Mouse (Mus musculus): Measurements from ENCODE around the gene Gbp3. TPM values are rescaled to one million over a fixed set of nuclear protein-coding genes. Genes with fewer than 3 reads are reported as not detected.
"Not testable (repeated sequence)": the region's sequence is repeated elsewhere in the genome, so short reads cannot be mapped to it uniquely, and the experiment has no call there.

The Gbp3 gene
- polyA plus RNA-seq, 1 experiment from 2014 or later = 0.64 TPM

GRCm38 (mm10) chr3:142546690-142547089, 13.1 kb upstream of the Gbp3 start:
- Histone ChIP-seq H3K4me3 (ENCODE audit: low read depth, low read length) (no peak overlapping the region), H3K36me3 (ENCODE audit: control insufficient read depth, insufficient read depth, low read length) (no peaks in the 10 kb centered on the region), H3K9ac (replicated peaks; ENCODE audit: low read depth, low read length) (no peak overlapping the region), H3K4me2 (ENCODE audit: low read depth, low read length) (no peak overlapping the region), H3K27ac (ENCODE audit: low read depth, low read length) (no peak overlapping the region), H3K4me1 (ENCODE audit: control insufficient read depth, insufficient read depth, low read length) (no peaks in the 10 kb centered on the region), H3K27me3 (ENCODE audit: control insufficient read depth, insufficient read depth, low read length) (no peaks in the 10 kb centered on the region), H3K9me3 (ENCODE audit: control insufficient read depth, low read length) (no peaks in the 10 kb centered on the region)
- no peak for ATAC-seq (ENCODE audit: low read depth)
- 72% methylated on average over 3 of the region's 3 CpGs for WGBS

- 86% methylated on average over 3 of the region's 3 CpGs for WGBS
These were observed 9.7 kb upstream of the Gbp3 start for GRCm38 (mm10) chr3:142550052-142550676.

GRCm38 (mm10) chr3:142554601-142555000, 5.2 kb upstream of the Gbp3 start:
- Histone ChIP-seq H3K36me3 (ENCODE audit: control insufficient read depth, insufficient read depth, low read length) (no peaks in the 10 kb centered on the region), H3K27ac (ENCODE audit: low read depth, low read length) (no peak overlapping the region), H3K27me3 (ENCODE audit: control insufficient read depth, insufficient read depth, low read length) (no peaks in the 10 kb centered on the region), H3K4me3 (ENCODE audit: low read depth, low read length) (no peak overlapping the region), H3K9me3 (ENCODE audit: control insufficient read depth, low read length) (no peaks in the 10 kb centered on the region), H3K4me1 (ENCODE audit: control insufficient read depth, insufficient read depth, low read length) (no peaks in the 10 kb centered on the region), H3K4me2 (ENCODE audit: low read depth, low read length) (no peak overlapping the region), H3K9ac (replicated peaks; ENCODE audit: low read depth, low read length) (no peak overlapping the region)
- WGBS = 94% methylated on average over 1 of the region's 1 CpGs
- ATAC-seq (ENCODE audit: low read depth) = no peak

More at GRCm38 (mm10) chr3:142550052-142550676, 9.7 kb upstream of the Gbp3 start:
- H3K36me3 ChIP-seq (ENCODE audit: control insufficient read depth, insufficient read depth, low read length) = no peaks in the 10 kb centered on the region
- no peak overlapping the region for H3K27ac ChIP-seq (ENCODE audit: low read depth, low read length)
- no peak overlapping the region for H3K4me2 ChIP-seq (ENCODE audit: low read depth, low read length)
- H3K4me3 ChIP-seq (ENCODE audit: low read depth, low read length) = no peak overlapping the region
- no peak overlapping the region for H3K9ac ChIP-seq (replicated peaks; ENCODE audit: low read depth, low read length)
- H3K4me1 ChIP-seq (ENCODE audit: control insufficient read depth, insufficient read depth, low read length) = no peaks in the 10 kb centered on the region
- ATAC-seq (ENCODE audit: low read depth) = no peak
- H3K27me3 ChIP-seq (ENCODE audit: control insufficient read depth, insufficient read depth, low read length) = no peaks in the 10 kb centered on the region
- no peaks in the 10 kb centered on the region for H3K9me3 ChIP-seq (ENCODE audit: control insufficient read depth, low read length)

- Histone ChIP-seq H3K9ac (replicated peaks; ENCODE audit: low read depth, low read length) (no peak overlapping the region), H3K36me3 (ENCODE audit: control insufficient read depth, insufficient read depth, low read length) (no peaks in the 10 kb centered on the region), H3K9me3 (ENCODE audit: control insufficient read depth, low read length) (no peaks in the 10 kb centered on the region), H3K27ac (ENCODE audit: low read depth, low read length) (no peak overlapping the region), H3K4me3 (ENCODE audit: low read depth, low read length) (no peak overlapping the region), H3K4me2 (ENCODE audit: low read depth, low read length) (no peak overlapping the region), H3K4me1 (ENCODE audit: control insufficient read depth, insufficient read depth, low read length) (no peaks in the 10 kb centered on the region), H3K27me3 (ENCODE audit: control insufficient read depth, insufficient read depth, low read length) (no peaks in the 10 kb centered on the region)
- ATAC-seq (ENCODE audit: low read depth) = no peak
- WGBS = 86% methylated on average over 11 of the region's 11 CpGs
These were observed 4.2 kb upstream of the Gbp3 start for GRCm38 (mm10) chr3:142555623-142556022.

- WGBS = 24% methylated on average over 12 of the region's 12 CpGs
- peak overlapping the region; percentile 35; the same call in 1 of the 2 replicates for H3K4me2 ChIP-seq (ENCODE audit: low read depth, low read length)
- H3K27ac ChIP-seq (ENCODE audit: low read depth, low read length) = no peak overlapping the region
- H3K27me3 ChIP-seq (ENCODE audit: control insufficient read depth, insufficient read depth, low read length) = no peaks in the 10 kb centered on the region
- H3K9ac ChIP-seq (replicated peaks; ENCODE audit: low read depth, low read length) = no peak overlapping the region
- H3K4me1 ChIP-seq (ENCODE audit: control insufficient read depth, insufficient read depth, low read length) = no peaks in the 10 kb centered on the region
- no peaks in the 10 kb centered on the region for H3K36me3 ChIP-seq (ENCODE audit: control insufficient read depth, insufficient read depth, low read length)
- ATAC-seq (ENCODE audit: low read depth) = peak; percentile 74; the same call in 1 of the 2 replicates
- H3K9me3 ChIP-seq (ENCODE audit: control insufficient read depth, low read length) = no peaks in the 10 kb centered on the region
- H3K4me3 ChIP-seq (ENCODE audit: low read depth, low read length) = no peak overlapping the region
These were observed 596 bp downstream of the Gbp3 start for GRCm38 (mm10) chr3:142560296-142560948.

- Histone ChIP-seq H3K9me3 (ENCODE audit: control insufficient read depth, low read length) (no peaks in the 10 kb centered on the region), H3K4me2 (ENCODE audit: low read depth, low read length) (no peak overlapping the region), H3K36me3 (ENCODE audit: control insufficient read depth, insufficient read depth, low read length) (no peaks in the 10 kb centered on the region), H3K9ac (replicated peaks; ENCODE audit: low read depth, low read length) (no peak overlapping the region), H3K4me3 (ENCODE audit: low read depth, low read length) (no peak overlapping the region), H3K27me3 (ENCODE audit: control insufficient read depth, insufficient read depth, low read length) (no peaks in the 10 kb centered on the region), H3K4me1 (ENCODE audit: control insufficient read depth, insufficient read depth, low read length) (no peaks in the 10 kb centered on the region), H3K27ac (ENCODE audit: low read depth, low read length) (no peak overlapping the region)
- no peak for ATAC-seq (ENCODE audit: low read depth)
- 90% methylated on average over 14 of the region's 14 CpGs for WGBS
These were observed 1.3 kb downstream of the Gbp3 start for GRCm38 (mm10) chr3:142561045-142561646.

- H3K9me3 ChIP-seq (ENCODE audit: control insufficient read depth, low read length) = no peaks in the 10 kb centered on the region
- 85% methylated on average over 7 of the region's 7 CpGs for WGBS
- H3K4me3 ChIP-seq (ENCODE audit: low read depth, low read length) = no peak overlapping the region
- H3K4me1 ChIP-seq (ENCODE audit: control insufficient read depth, insufficient read depth, low read length) = no peaks in the 10 kb centered on the region
- H3K27me3 ChIP-seq (ENCODE audit: control insufficient read depth, insufficient read depth, low read length) = no peaks in the 10 kb centered on the region
- no peaks in the 10 kb centered on the region for H3K36me3 ChIP-seq (ENCODE audit: control insufficient read depth, insufficient read depth, low read length)
- H3K4me2 ChIP-seq (ENCODE audit: low read depth, low read length) = no peak overlapping the region
- H3K9ac ChIP-seq (replicated peaks; ENCODE audit: low read depth, low read length) = no peak overlapping the region
- no peak for ATAC-seq (ENCODE audit: low read depth)
- no peak overlapping the region for H3K27ac ChIP-seq (ENCODE audit: low read depth, low read length)
These were observed 1.8 kb downstream of the Gbp3 start for GRCm38 (mm10) chr3:142561666-142562065.

GRCm38 (mm10) chr3:142567490-142567889, 7.7 kb downstream of the Gbp3 start:
- H3K9me3 ChIP-seq (ENCODE audit: control insufficient read depth, low read length); H3K27ac ChIP-seq (ENCODE audit: low read depth, low read length); ATAC-seq (ENCODE audit: low read depth); H3K36me3 ChIP-seq (ENCODE audit: control insufficient read depth, insufficient read depth, low read length); H3K27me3 ChIP-seq (ENCODE audit: control insufficient read depth, insufficient read depth, low read length); H3K4me3 ChIP-seq (ENCODE audit: low read depth, low read length); H3K4me1 ChIP-seq (ENCODE audit: control insufficient read depth, insufficient read depth, low read length); H3K9ac ChIP-seq (replicated peaks; ENCODE audit: low read depth, low read length); H3K4me2 ChIP-seq (ENCODE audit: low read depth, low read length): not testable (repeated sequence)
- WGBS = 70% methylated on average over 5 of the region's 5 CpGs

- H3K4me1 ChIP-seq (ENCODE audit: control insufficient read depth, insufficient read depth, low read length) = no peaks in the 10 kb centered on the region
- no peak for ATAC-seq (ENCODE audit: low read depth)
These were observed 10.9 kb downstream of the Gbp3 start for GRCm38 (mm10) chr3:142570738-142571137.

More at GRCm38 (mm10) chr3:142570738-142571137, 10.9 kb downstream of the Gbp3 start:
- H3K27ac ChIP-seq (ENCODE audit: low read depth, low read length) = no peak overlapping the region
- H3K4me3 ChIP-seq (ENCODE audit: low read depth, low read length) = no peak overlapping the region
- H3K27me3 ChIP-seq (ENCODE audit: control insufficient read depth, insufficient read depth, low read length) = no peaks in the 10 kb centered on the region
- no peak overlapping the region for H3K4me2 ChIP-seq (ENCODE audit: low read depth, low read length)
- H3K9ac ChIP-seq (replicated peaks; ENCODE audit: low read depth, low read length) = no peak overlapping the region
- no peaks in the 10 kb centered on the region for H3K36me3 ChIP-seq (ENCODE audit: control insufficient read depth, insufficient read depth, low read length)
- WGBS = 88% methylated on average over 4 of the region's 4 CpGs
- no peaks in the 10 kb centered on the region for H3K9me3 ChIP-seq (ENCODE audit: control insufficient read depth, low read length)
